Mouse (Mus musculus) neural tube, postnatal 0 days (tissue): Measurements from ENCODE around the gene Rint1. TPM values are rescaled to one million over a fixed set of nuclear protein-coding genes. Genes with fewer than 3 reads are reported as not detected.

Experiments
- polyA plus RNA-seq: library from polyadenylated mRNA; unstranded; fragments of >200 nt; fragmentation: Nextera tagmentation; extraction: Ambion mirVana; gene quantifications from 2 replicates; pipeline ENCODE4 v1.2.1, GENCODE M21; 2015

Rint1 gene
- polyA plus RNA-seq = 27.0 and 29.0 TPM in 2 replicates

DNA sequence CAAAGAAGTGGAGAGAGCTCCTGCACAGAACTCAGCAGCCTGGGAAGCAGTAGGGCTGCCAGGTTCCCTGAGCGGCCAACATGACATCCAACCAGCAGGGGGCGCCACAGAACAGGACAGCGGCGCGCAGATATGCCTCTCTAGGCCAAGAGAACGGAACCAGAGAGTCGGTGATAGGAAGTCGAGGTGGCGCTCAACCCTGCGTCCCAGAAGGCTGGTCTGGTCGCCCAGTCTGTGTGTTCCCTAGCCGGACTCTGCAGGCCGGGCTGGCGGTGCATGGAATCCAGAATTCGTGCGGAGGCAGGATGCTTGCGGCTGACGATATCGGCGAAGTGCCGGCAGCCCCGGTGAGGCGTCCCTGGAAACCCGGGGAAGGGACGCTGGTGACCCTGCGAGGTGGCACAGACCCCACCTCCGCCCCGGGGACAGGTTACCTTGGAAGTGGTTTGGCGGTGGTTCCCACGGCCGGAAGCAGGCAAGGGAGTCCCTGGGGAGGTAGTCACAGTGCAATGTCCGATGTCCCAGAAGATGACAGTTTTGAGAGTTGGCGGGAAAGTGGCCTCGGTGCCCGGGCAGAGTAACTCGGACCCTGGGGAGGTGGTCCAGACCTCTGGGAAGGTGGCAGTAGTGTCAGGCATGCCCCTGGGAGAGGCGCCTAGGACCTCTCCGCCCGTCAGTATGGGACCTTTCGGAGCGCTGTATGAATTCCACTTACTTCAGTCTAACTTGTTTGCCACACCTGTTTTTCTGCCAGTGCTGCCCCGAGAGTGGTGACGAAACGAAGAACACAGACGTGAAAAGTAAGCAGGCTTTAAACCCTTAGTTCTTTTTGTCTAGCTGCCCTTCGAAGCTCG is at the start of gene Rint1:
Gene Rint1 (plus strand): TSS at position 176 of the 854 bp plus-strand sequence.

DNA sequence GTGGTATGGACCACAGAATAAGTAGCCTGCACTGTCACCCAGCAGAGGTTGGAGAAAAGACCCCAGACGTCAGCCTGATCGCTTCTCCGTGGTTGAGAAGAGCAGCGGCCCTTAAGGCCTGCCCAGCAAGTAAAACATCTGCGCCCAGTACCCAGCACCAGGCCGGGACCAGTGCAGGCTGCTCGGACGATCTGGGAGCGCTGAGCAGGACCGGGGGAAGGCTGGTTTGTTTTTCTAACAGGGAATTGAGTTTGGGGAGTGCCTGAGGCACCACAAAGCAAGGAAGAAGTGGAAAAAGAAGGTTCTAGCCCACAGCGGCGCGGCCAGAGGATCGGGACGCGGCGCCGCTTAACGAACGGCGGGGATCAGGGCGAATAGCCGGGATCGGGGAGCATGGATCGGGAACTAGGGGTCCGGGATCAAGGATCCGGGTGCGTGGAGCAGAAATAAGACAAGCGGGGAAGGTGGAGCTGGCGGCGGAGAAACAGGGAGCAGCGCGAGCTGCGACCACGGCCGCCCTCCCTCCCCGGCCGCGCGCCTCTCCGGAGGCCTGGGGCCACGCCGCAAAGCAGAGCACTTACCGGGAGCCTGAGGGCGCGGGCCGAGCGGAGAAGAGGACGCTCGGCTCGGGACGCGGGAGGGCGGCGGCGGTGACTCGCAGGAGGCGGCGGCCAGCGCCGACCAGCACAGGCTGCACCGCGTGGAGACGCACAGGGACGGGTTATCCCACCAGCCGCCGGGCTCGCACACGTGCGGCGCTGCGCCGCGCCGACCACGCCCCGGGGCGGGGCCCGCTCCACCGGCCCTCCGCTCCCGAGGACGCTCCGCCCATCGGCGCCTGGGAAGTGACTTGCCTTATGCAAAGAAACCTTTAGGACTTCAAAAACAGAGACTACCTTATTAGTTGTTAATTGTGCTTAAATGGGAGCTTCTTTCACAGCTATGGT is 4.3 kb upstream of the Rint1 start, which contains the start of gene Pus7:
Gene Pus7 (minus strand): TSS at position 781 of the 947 bp plus-strand sequence.

DNA sequence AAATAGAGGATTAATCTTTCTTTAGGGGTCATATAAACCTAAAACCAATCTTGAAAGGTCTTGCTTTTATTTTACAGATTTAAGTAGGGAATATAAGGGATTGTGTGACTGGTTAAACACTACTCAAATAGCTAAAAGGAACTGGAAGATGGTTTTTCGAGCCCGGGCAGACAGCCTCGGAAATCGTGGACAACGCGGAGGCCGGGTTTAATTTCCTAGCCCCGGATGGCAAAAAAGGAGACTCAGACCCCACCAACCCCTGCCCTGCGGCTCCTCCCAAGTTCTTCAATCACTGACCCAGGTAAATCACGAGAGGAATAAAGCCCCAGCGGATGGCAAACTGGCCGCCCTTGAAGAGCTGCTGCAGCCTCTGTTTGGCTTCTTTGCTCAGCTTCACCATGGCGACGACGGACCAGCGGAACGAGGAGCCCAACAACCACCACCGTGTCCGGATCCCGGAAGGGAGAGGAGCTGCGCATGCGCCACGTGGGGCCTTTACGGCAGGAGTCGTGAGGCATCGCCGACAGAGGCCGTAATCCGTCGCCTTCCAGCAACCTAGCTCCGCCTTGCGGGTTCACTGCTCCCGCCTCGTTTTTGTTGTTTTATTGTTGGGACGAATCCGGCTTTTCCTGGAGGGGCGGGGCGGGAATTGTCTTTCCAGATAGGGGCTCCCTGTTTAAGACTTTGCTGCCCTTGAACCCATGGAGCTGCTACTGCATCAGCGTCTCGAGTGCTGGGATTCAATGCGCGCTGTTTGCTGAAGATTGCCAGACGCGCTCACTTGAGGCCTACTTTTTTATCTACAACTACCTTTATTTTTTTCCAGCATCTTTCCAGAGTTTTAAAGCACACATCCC is 56.4 kb downstream of the Rint1 start, which contains the start of gene Tomm7:
Gene Tomm7 (minus strand): TSS at position 488 of the 857 bp plus-strand sequence.

Other genes with a start within 250 kb of the Rint1 start
- 131 and 146 TPM in 2 replicates for gene Srpk2, start 103.1 kb upstream of the Rint1 start, polyA plus RNA-seq
- 12.4 and 13.2 TPM in 2 replicates for gene Pus7, start 4.0 kb upstream of the Rint1 start, polyA plus RNA-seq
- gene Tomm7, start 56.5 kb downstream of the Rint1 start, polyA plus RNA-seq = 92.1 and 108 TPM in 2 replicates
- gene Fam126a, start 243.0 kb downstream of the Rint1 start, polyA plus RNA-seq = 14.0 and 15.0 TPM in 2 replicates